Mouse (Mus musculus): ENCODE data around the gene Lrrtm4. TPM values are rescaled to one million over a fixed set of nuclear protein-coding genes. Genes with fewer than 3 reads are reported as not detected.
A peak's percentile ranks its signal among the peaks of the same experiment; 100 is the strongest.

The Lrrtm4 gene
- 8.7 and 9.7 TPM in 2 replicates for polyA plus RNA-seq (2015; fragmentation: Nextera tagmentation; extraction: Ambion mirVana)

DNA sequence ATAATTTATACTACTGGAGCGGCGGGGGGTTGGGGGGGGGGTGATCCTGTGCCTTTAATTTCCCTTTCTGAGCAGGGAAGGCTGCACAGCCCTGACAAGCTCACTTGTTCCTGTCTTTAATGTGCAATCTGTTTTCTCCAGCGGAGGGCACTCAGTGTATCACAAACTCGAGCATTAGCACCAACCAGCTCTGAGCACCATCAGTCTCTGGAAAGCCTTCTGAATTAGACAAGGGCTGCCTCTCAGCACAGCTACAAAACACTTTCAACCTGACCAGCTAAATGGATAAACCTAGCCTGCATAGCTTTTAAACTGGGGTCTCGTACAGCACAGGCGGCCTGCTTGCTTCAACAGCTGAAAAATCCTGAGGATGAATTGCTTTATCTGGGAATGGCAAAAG, at the start of gene Lrrtm4:
Gene Lrrtm4 (plus strand): TSS at position 113 of the 400 bp plus-strand sequence.
- H3K27me3 ChIP-seq, result no peaks in the 10 kb centered on the region
- no peaks in the 10 kb centered on the region for H3K9me3 ChIP-seq
- 0 out of 2 replicates have a peak, but pooled peaks cover 5% of the 10 kb centered on the region for H3K4me1 ChIP-seq (replicated peaks)
- peak within 1 kb of the TSS; percentile 60 for H3K4me3 ChIP-seq (replicated peaks)
- peak; percentile 91 for ATAC-seq
- WGBS, result 7% methylated on average over 6 of the region's 6 CpGs
- H3K27ac ChIP-seq, result peak within 1 kb of the TSS; percentile 64
- H3K9ac ChIP-seq (replicated peaks), result peak within 1 kb of the TSS; percentile 69
- H3K4me2 ChIP-seq (replicated peaks), result peak within 1 kb of the TSS; percentile 66
- H3K36me3 ChIP-seq, result peaks cover 9% of the 10 kb centered on the region; the same call in 1 of the 2 replicates

DNA sequence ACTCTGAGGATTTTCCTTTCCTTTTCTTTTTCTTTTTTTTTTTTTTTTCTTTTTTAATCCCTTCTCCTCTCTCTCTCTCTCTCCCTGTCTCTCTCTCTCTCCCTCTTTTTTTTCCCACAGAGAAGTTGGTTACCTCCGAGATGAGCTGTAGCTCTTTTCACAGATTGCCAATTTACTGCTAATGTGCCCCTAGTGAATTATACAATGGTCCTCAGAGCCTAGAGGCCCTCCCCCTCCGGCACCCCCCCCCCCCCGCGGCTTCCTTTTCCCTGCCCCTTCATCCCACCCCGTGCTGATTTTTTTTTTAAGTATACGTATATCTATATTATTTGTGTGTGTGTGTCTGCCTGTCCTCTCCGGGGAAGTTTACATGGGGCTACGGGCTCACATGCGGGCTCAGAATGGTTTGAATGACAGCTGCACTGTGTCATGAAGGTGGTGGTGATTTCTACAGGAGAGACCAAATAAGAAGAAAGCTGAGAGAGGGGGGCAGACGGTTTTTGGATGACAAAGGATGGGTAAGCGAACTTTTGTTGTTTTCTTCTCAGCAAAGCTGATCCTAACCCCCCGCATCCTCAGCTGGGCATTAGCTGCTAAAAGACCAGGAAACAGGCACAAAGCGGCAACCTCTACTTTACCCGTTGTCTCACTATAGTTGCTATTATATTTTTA, 648 bp downstream of the Lrrtm4 start:
- peak; percentile 61 for ATAC-seq
- Histone ChIP-seq H3K4me3 (replicated peaks) (peak overlapping the region; percentile 60), H3K27ac (peak overlapping the region; percentile 64), H3K4me2 (replicated peaks) (peak overlapping the region; percentile 66), H3K4me1 (replicated peaks) (0 out of 2 replicates have a peak, but pooled peaks cover 5% of the 10 kb centered on the region), H3K27me3 (no peaks in the 10 kb centered on the region), H3K9me3 (no peaks in the 10 kb centered on the region), H3K9ac (replicated peaks) (peak overlapping the region; percentile 69), H3K36me3 (peaks cover 9% of the 10 kb centered on the region; the same call in 1 of the 2 replicates)
- 2% methylated on average over 11 of the region's 14 CpGs for WGBS

DNA sequence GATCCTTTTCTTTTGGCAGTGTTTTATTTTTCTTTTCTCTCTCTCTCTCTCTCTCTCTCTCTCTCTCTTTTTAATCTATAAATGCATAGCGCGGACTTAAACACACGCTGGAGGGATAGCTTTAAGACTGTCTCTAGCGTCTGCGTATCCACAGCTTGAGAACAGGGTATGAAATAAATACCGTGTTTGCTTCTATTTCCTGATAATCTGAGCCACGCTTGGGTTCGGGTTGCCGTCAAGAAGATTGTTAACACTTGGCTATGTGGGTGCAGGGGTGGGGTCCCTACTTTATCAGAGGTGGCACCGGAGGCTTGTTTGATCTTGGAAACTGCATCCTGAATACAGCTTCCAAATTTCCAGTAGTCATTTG, 1.2 kb downstream of the Lrrtm4 start:
- no peak for ATAC-seq
- H3K4me2 ChIP-seq (replicated peaks), result peak overlapping the region; percentile 66
- peaks cover 9% of the 10 kb centered on the region; the same call in 1 of the 2 replicates for H3K36me3 ChIP-seq
- H3K27me3 ChIP-seq, result no peaks in the 10 kb centered on the region
- H3K4me1 ChIP-seq (replicated peaks), result 0 out of 2 replicates have a peak, but pooled peaks cover 5% of the 10 kb centered on the region
- peak overlapping the region; percentile 60 for H3K4me3 ChIP-seq (replicated peaks)
- 3% methylated on average over 10 of the region's 10 CpGs for WGBS
- H3K27ac ChIP-seq, result no peak overlapping the region
- peak overlapping the region; percentile 69 for H3K9ac ChIP-seq (replicated peaks)
- H3K9me3 ChIP-seq, result no peaks in the 10 kb centered on the region

DNA sequence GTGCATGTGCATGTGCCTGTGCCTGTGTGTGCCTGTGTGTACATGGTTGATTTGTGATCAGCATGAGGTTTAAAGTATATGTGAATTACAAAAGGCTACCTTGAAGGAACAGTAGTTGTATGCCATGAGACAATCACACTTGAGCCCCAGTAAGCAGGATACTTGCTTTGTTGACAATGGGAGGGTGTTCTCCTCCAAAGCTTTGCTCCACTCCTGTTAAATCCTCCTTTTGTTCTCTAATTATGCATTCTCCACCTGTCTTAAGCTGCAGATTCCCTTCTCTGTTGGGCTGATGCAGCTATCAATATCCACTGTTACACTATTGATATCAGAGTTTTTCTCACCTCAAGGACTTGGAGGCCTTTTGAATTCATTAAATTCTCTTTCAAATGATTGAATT, 38.2 kb downstream of the Lrrtm4 start:
- no peak overlapping the region for H3K4me3 ChIP-seq (replicated peaks)
- H3K4me1 ChIP-seq (replicated peaks), result no peaks in the 10 kb centered on the region
- H3K27me3 ChIP-seq, result no peaks in the 10 kb centered on the region
- H3K9me3 ChIP-seq, result no peaks in the 10 kb centered on the region
- H3K4me2 ChIP-seq (replicated peaks), result no peak overlapping the region
- no peak overlapping the region for H3K9ac ChIP-seq (replicated peaks)
- H3K36me3 ChIP-seq, result no peaks in the 10 kb centered on the region
- no peak for ATAC-seq
- no peak overlapping the region for H3K27ac ChIP-seq

DNA sequence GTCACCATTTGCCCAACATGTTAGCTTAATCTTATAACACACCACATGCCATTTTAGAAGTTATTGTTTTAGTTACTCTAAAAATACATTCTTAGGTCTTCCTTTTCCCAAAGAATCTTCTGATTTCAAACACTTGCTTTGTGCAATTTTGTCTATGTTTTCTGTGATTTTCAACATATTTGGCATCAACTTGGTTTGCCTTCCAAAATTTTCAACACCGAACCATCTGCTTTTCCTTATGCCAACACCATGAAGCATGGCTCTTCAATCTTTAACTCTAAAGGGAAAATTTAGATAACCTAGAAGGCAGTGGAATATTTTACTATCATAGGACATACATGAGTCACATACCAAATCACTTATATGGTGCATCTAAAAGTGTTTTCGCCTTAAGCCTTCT, 59.3 kb downstream of the Lrrtm4 start:
- ATAC-seq, result no peak
- 93% methylated on average over 2 of the region's 2 CpGs for WGBS
- H3K27ac ChIP-seq, result no peak overlapping the region
- H3K36me3 ChIP-seq, result no peaks in the 10 kb centered on the region
- no peaks in the 10 kb centered on the region for H3K27me3 ChIP-seq
- H3K4me3 ChIP-seq (replicated peaks), result no peak overlapping the region
- no peaks in the 10 kb centered on the region for H3K4me1 ChIP-seq (replicated peaks)
- no peak overlapping the region for H3K4me2 ChIP-seq (replicated peaks)
- no peak overlapping the region for H3K9ac ChIP-seq (replicated peaks)
- H3K9me3 ChIP-seq, result no peaks in the 10 kb centered on the region

DNA sequence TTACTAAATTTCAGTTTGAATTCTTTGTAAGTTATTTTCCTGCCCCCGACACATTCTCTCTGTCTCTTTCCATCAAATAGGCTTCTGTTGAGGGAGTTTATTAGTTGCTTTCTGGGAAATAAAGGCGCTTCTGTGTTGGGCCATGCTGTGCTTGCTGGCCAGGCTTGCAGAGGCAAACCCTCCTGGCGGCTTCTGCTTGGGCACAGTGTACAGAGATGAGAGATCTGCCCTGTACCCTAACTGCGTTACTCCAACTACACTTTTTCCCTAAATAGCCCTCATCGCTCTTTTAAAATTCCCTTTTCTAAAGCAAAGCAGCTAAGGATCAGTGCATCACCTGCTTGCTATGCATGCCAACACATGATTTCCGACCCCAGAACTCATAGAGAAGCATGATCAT, 60.6 kb downstream of the Lrrtm4 start:
- H3K4me3 ChIP-seq (replicated peaks), result no peak overlapping the region
- no peak overlapping the region for H3K4me2 ChIP-seq (replicated peaks)
- WGBS, result 89% methylated on average over 6 of the region's 6 CpGs
- no peak for ATAC-seq
- no peak overlapping the region for H3K27ac ChIP-seq
- 0 out of 2 replicates have a peak, but pooled peaks cover 3% of the 10 kb centered on the region for H3K4me1 ChIP-seq (replicated peaks)
- no peaks in the 10 kb centered on the region for H3K9me3 ChIP-seq
- H3K9ac ChIP-seq (replicated peaks), result no peak overlapping the region
- H3K36me3 ChIP-seq, result no peaks in the 10 kb centered on the region
- no peaks in the 10 kb centered on the region for H3K27me3 ChIP-seq

DNA sequence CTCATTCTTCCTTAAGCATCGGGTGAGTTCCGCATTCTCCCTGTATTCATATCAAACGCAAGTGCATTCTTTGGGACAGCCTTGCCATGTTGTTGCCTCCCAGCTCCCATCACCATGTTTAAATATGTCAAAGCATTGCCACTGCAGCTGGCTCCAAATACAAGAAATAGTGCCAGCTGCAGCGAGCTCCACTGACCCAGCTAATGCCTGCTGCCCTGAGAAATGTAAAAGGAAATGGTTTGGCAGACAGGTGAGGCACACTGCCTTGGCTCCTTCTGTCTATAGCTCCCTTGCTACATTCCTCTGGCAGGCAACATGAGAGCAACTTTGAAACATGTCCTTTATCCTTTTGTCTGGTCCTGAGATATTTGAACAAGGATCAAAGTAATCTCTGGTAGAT, 76.2 kb downstream of the Lrrtm4 start:
- 80% methylated on average over 4 of the region's 4 CpGs for WGBS
- H3K36me3 ChIP-seq, result no peaks in the 10 kb centered on the region
- H3K4me3 ChIP-seq (replicated peaks), result no peak overlapping the region
- H3K9ac ChIP-seq (replicated peaks), result no peak overlapping the region
- H3K27ac ChIP-seq, result no peak overlapping the region
- H3K4me2 ChIP-seq (replicated peaks), result no peak overlapping the region
- H3K27me3 ChIP-seq, result no peaks in the 10 kb centered on the region
- H3K9me3 ChIP-seq, result no peaks in the 10 kb centered on the region
- ATAC-seq, result no peak
- H3K4me1 ChIP-seq (replicated peaks), result no peaks in the 10 kb centered on the region

DNA sequence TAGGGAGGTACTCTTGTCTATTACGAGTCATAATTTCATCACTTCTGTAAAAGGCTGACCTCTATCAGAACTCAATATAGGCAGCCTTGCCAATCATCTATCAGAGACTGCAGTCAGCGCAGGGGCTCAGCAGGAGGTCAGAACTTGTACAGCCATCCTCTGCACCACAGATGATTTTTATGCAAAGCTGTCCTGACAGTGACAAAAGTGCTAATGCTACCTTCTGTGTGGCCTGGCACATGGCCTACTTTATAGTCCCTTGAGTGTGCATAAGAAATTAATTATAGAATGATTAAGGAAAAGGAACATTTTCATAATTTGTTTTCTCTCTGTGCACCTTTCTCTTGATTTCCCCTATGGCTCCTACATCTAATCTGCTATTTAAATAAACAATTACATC, 86.7 kb downstream of the Lrrtm4 start:
- no peaks in the 10 kb centered on the region for H3K36me3 ChIP-seq
- 0 out of 2 replicates have a peak, but pooled peaks cover 3% of the 10 kb centered on the region for H3K4me1 ChIP-seq (replicated peaks)
- H3K27me3 ChIP-seq, result no peaks in the 10 kb centered on the region
- H3K4me3 ChIP-seq (replicated peaks), result no peak overlapping the region
- no peak overlapping the region for H3K9ac ChIP-seq (replicated peaks)
- WGBS, result 54% methylated on average over 2 of the region's 2 CpGs
- H3K9me3 ChIP-seq, result no peaks in the 10 kb centered on the region
- no peak overlapping the region for H3K27ac ChIP-seq
- H3K4me2 ChIP-seq (replicated peaks), result no peak overlapping the region
- ATAC-seq, result peak; percentile 67

- no peaks in the 10 kb centered on the region for H3K27me3 ChIP-seq
- no peak overlapping the region for H3K4me3 ChIP-seq (replicated peaks)
- H3K4me2 ChIP-seq (replicated peaks), result no peak overlapping the region
- ATAC-seq, result peak; percentile 56; the same call in 1 of the 2 replicates
- WGBS, result 59% methylated on average over 1 of the region's 1 CpGs
- H3K9me3 ChIP-seq, result no peaks in the 10 kb centered on the region
- no peak overlapping the region for H3K9ac ChIP-seq (replicated peaks)
- H3K4me1 ChIP-seq (replicated peaks), result 0 out of 2 replicates have a peak, but pooled peaks cover 3% of the 10 kb centered on the region
- no peaks in the 10 kb centered on the region for H3K36me3 ChIP-seq
- no peak overlapping the region for H3K27ac ChIP-seq
These were observed 87.2 kb downstream of the Lrrtm4 start for GRCm38 (mm10) chr6:80105843-80106242.

DNA sequence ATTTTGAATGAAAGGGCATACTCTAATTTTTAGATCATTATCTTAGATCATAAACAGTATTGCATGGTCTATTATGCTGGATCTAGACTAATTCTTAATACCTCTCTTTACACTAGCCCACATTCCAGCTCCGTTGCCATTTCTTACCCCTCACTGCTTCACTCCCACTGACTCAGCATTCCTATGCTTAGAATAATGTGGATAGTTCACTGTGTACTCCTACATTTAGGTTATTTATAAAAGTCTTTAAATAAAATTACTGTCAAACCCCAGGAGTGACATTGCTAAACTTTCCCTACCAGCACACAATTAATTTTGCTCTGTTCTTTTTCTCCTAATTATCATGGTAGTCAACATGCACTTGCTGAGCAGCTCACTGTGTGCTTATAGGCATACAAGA, 107.7 kb downstream of the Lrrtm4 start:
- Histone ChIP-seq H3K4me2 (replicated peaks) (no peak overlapping the region), H3K4me1 (replicated peaks) (no peaks in the 10 kb centered on the region), H3K27ac (no peak overlapping the region), H3K9me3 (no peaks in the 10 kb centered on the region), H3K9ac (replicated peaks) (no peak overlapping the region), H3K36me3 (no peaks in the 10 kb centered on the region), H3K4me3 (replicated peaks) (no peak overlapping the region), H3K27me3 (no peaks in the 10 kb centered on the region)
- no peak for ATAC-seq
- WGBS, result 76% methylated on average over 1 of the region's 1 CpGs

DNA sequence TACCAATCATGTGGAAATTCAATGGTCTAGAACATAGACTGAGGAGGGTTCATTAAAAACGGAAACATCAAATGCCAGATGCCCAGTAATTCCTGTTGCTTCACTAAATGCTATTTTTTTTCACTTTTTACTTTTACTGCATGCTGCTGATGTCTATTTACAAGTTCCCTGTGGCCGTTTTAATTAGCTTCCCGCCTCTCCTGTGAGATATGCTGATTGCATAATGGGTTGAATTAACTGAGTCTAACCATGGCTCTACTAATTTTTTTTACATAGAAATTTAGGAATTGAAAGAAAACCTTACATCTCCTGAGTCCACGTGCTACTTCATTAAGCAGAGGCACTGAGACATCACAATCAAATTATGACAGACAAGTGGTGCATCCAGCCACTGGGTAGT, 143.9 kb downstream of the Lrrtm4 start:
- H3K27ac ChIP-seq, result no peak overlapping the region
- ATAC-seq, result no peak
- no peaks in the 10 kb centered on the region for H3K27me3 ChIP-seq
- H3K9ac ChIP-seq (replicated peaks), result no peak overlapping the region
- no peaks in the 10 kb centered on the region for H3K4me1 ChIP-seq (replicated peaks)
- H3K4me2 ChIP-seq (replicated peaks), result no peak overlapping the region
- H3K9me3 ChIP-seq, result no peaks in the 10 kb centered on the region
- WGBS, result 70% methylated on average over 4 of the region's 4 CpGs
- H3K4me3 ChIP-seq (replicated peaks), result no peak overlapping the region
- H3K36me3 ChIP-seq, result no peaks in the 10 kb centered on the region

DNA sequence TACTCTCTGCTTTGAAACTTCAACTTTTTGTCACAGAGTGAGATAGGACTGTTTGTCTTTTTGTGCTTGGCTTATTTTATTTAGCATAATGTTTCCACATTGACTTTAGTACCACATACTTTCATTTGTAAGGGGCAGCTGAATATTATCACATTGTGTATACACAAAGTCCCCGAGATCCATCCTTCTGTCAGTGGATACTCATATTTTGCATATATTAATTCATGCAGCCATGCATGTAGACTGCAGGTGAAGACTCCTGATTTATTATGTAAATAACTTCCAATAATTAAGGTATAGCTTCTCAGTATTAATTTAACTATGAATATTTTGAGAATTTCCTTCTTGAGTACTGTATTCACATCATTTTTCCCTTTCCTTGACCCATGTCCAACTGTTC, 163.2 kb downstream of the Lrrtm4 start:
- no peak overlapping the region for H3K27ac ChIP-seq
- peaks cover 7% of the 10 kb centered on the region for H3K4me1 ChIP-seq (replicated peaks)
- no peak for ATAC-seq
- H3K9me3 ChIP-seq, result no peaks in the 10 kb centered on the region
- no peak overlapping the region for H3K4me2 ChIP-seq (replicated peaks)
- 72% methylated on average over 1 of the region's 1 CpGs for WGBS
- no peaks in the 10 kb centered on the region for H3K36me3 ChIP-seq
- no peak overlapping the region for H3K4me3 ChIP-seq (replicated peaks)
- no peak overlapping the region for H3K9ac ChIP-seq (replicated peaks)
- no peaks in the 10 kb centered on the region for H3K27me3 ChIP-seq

DNA sequence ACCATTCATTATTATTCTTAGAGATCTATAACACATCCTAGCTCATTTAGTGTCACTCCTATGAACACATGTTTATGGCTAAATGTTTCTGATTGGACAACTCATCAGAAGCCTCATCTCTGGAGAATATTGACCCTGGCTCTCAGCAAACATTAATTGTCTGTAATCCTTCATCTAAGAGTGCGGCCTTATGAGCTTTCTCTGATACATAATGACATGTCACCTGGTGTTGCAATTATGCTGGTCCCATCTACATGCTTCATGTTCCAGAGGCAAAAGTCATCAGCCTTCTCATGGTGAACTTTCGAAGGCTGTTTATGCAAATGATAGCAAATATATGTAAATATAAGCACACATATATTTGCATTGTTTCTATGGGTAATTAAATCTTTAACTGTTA, 163.7 kb downstream of the Lrrtm4 start:
- Histone ChIP-seq H3K36me3 (no peaks in the 10 kb centered on the region), H3K4me2 (replicated peaks) (no peak overlapping the region), H3K4me1 (replicated peaks) (peaks cover 7% of the 10 kb centered on the region), H3K27ac (no peak overlapping the region), H3K9ac (replicated peaks) (no peak overlapping the region), H3K9me3 (no peaks in the 10 kb centered on the region), H3K27me3 (no peaks in the 10 kb centered on the region), H3K4me3 (replicated peaks) (no peak overlapping the region)
- 0 out of 2 replicates have a peak, but pooled peaks have one; percentile 14 for ATAC-seq
- WGBS, result 83% methylated on average over 2 of the region's 2 CpGs
